Mouse (Mus musculus): ENCODE data around the gene Olfr1444. TPM values are rescaled to one million over a fixed set of nuclear protein-coding genes. Genes with fewer than 3 reads are reported as not detected.

Gene Olfr1444
- under 1 TPM; 0.58 to 0.68 TPM for total RNA-seq (2023)

DNA sequence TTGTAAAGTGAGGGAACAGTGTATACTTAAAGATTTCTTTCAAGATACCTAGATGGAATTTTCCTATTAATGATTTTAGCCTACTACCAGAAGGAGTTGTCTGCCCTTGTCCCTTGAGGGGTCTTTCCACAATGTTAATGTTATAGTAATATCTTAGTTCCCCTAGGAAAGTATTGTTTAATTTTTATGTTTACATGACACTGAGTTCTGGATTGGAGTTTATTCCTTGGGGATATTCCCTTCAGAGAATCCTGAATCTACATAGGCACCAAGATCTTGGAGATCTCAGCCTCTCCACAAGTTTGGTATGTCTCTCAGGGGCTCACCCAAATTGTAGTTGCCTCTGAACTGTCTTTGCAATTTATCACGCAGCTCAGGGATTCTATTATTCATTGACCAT lies at the start of gene Olfr1444:
Gene Olfr1444 (plus strand): TSS at position 301 of the 400 bp plus-strand sequence.

DNA sequence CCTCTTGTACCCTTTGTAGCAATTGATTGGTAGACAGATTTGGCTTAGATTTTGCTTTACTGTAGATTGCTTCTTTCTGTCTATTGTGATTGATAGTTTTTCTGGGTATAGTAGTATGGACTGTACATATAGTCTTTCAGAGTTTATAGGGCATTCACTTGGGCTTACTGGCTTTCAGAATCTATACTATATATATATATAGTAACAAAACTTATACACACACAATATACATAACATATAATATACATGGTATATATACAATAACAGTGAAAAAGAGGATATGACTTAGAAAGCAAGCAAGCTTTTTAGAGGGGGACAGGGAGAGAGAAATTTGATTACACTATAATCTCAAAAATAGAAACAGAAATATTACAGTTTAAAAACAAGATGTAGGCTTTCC lies 10.7 kb upstream of the Olfr1444 start, which contains the start of gene Gm5244:
Gene Gm5244 (plus strand): TSS at position 301 of the 400 bp plus-strand sequence.

DNA sequence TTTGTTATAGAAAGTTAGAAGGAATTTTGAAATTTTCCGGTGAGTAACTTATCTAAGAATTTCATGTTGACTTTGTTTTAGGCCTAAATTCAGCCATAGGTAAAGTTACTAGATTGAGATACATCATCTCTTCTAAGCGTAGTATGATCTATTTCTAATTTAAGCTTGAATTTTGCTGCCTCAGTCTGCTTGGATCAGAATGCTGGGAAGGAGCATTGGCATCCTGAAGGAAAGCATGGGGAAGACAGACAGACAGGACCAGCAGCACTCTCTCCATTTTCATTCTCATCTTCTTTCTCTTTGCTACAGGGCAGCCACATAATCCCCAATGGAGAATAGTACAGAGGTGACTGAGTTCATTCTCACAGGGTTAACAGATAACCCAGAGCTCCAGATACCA lies 26.5 kb downstream of the Olfr1444 start, which contains the start of gene Olfr1445:
Gene Olfr1445 (plus strand): TSS at position 301 of the 400 bp plus-strand sequence.

DNA sequence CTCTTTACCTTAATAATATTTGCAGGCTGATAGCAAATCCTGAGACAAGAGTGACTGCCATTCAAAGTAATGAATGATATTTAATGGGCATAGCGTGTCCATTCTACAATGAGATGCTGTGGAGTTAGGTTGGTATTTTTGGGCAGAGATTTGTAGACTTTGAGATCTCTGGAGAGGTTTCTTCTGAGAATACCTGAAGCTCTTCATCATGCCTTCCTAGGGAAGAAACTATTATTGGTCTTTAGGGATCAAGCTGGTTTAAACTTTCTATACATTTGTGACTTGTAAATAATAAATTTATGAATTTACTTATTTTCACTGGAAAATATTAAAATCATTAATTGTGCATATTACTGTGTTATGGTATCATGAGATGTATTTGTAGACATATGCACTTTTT lies 36.3 kb downstream of the Olfr1444 start, which contains the start of gene Olfr1446:
Gene Olfr1446 (minus strand): TSS at position 101 of the 400 bp plus-strand sequence.

DNA sequence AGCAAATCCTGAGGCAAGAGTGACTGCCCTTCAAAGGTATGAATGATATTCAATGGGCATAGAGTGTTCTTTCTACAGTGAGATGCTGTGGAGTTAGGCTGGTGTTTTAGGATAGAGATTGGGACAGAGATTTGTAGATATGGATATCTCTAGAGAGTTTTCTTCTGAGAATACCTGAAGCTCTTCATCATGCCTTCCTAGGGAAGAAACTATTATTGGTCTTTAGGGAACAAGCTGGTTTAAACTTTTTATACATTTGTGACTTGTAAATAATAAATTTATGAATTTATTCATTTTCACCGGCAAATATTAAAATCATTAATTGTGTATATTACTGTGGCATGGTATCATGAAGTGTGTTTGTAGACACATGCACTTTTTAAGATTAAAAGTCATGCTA lies 46.6 kb downstream of the Olfr1444 start, which contains the start of gene Olfr1447:
Gene Olfr1447 (minus strand): TSS at position 101 of the 400 bp plus-strand sequence.

Other genes with a start within 250 kb of the Olfr1444 start
- gene Glyat, start 224.0 kb upstream of the Olfr1444 start, total RNA-seq (2023) = not detected
- not detected for gene Olfr1442, start 186.8 kb upstream of the Olfr1444 start, total RNA-seq (2023)
- gene Olfr1443, start 179.2 kb upstream of the Olfr1444 start, total RNA-seq (2023) = not detected
- not detected for gene Keg1, start 161.5 kb upstream of the Olfr1444 start, total RNA-seq (2023)
- 1 to 10 TPM; 3.6 to 5.0 TPM for gene Cntf, start 91.7 kb upstream of the Olfr1444 start, total RNA-seq (2023)
- 10 to 100 TPM; 93.7 to 98.7 TPM for gene Zfp91, start 61.2 kb upstream of the Olfr1444 start, total RNA-seq (2023)
- gene Lpxn, start 61.1 kb upstream of the Olfr1444 start, total RNA-seq (2023) = 10 to 100 TPM; 80.8 to 86.4 TPM
- 1 to 10 TPM; 5.7 to 6.8 TPM for gene Gm5244, start 10.6 kb upstream of the Olfr1444 start, total RNA-seq (2023)
- gene Olfr1445, start 26.6 kb downstream of the Olfr1444 start, total RNA-seq (2023) = not detected
- not detected for gene Olfr1446, start 36.2 kb downstream of the Olfr1444 start, total RNA-seq (2023)
- gene Olfr1447, start 46.5 kb downstream of the Olfr1444 start, total RNA-seq (2023) = not detected
- not detected for gene Olfr1448, start 67.1 kb downstream of the Olfr1444 start, total RNA-seq (2023)
- gene Olfr1449, start 73.6 kb downstream of the Olfr1444 start, total RNA-seq (2023) = not detected
- gene Olfr1450, start 93.0 kb downstream of the Olfr1444 start, total RNA-seq (2023) = not detected
- gene Olfr1451, start 137.7 kb downstream of the Olfr1444 start, total RNA-seq (2023) = not detected
- not detected for gene Olfr1453, start 171.0 kb downstream of the Olfr1444 start, total RNA-seq (2023)
- gene Olfr1454, start 203.3 kb downstream of the Olfr1444 start, total RNA-seq (2023) = not detected
- not detected for gene Olfr1457, start 240.6 kb downstream of the Olfr1444 start, total RNA-seq (2023)
- not detected for gene Olfr1458, start 249.5 kb downstream of the Olfr1444 start, total RNA-seq (2023)

All from B cell, adult 67 days (primary cell).